Mouse (Mus musculus) frontal cortex, postnatal 25 days (tissue): ENCODE measurements around the gene Slc35e4.

ENCODE experiments used
- DNase-seq, 2 experiments: peaks; one replicate each; pipeline ENCODE4 v3.0.0; 2022; ENCODE audit warnings: low spot score in 2 of 2

The Slc35e4 gene

GRCm38 (mm10) chr11:3864343-3864742 is 50.1 kb downstream of the Slc35e4 start:
- DNase-seq = no peak

GRCm38 (mm10) chr11:3863454-3864112 is 50.9 kb downstream of the Slc35e4 start, which contains the start of gene Osbp2:
Gene Osbp2, minus strand, starts transcription at chr11:3863903.
- peak; percentile 53 to 66 for DNase-seq

GRCm38 (mm10) chr11:3862661-3863453 is 51.6 kb downstream of the Slc35e4 start:
- DNase-seq = no peak

GRCm38 (mm10) chr11:3860361-3860760 is 54.1 kb downstream of the Slc35e4 start:
- DNase-seq = no peak

GRCm38 (mm10) chr11:3859778-3860177 is 54.7 kb downstream of the Slc35e4 start:
- DNase-seq = no peak

GRCm38 (mm10) chr11:3857902-3858301 is 56.6 kb downstream of the Slc35e4 start:
- no peak for DNase-seq
